Mouse (Mus musculus): ENCODE measurements around the gene Fam189b. TPM values are rescaled to one million over a fixed set of nuclear protein-coding genes. Genes with fewer than 3 reads are reported as not detected.

Fam189b gene
- polyA plus RNA-seq, 1 experiment = 19.4 TPM

DNA sequence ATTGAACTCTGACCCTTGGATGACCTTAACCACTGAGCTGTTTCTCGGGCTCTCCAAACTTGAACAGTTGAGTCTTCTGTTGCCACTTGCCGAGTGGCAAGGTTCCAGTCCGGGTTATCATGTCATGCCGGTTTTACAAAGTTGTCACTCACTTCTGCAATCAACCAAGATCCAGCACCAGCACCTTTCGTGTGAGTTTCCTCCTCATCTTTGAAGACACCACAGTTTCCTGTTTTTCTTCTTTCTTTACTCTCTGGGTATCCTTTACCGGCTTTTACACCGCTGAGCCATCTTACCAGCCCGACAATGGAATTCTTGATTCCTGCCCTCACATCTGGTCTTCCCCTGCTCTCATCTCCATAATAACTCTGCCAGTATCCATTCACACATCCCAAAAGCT lies 7.5 kb downstream of the Fam189b start:
- H3K4me1 ChIP-seq (ENCODE audit: control insufficient read depth, insufficient read depth, insufficient read length, low read length) = no peaks in the 10 kb centered on the region
- peak overlapping the region; percentile 61 for H3K27ac ChIP-seq (ENCODE audit: insufficient read depth, low read depth, low read length)
- WGBS = 66% methylated on average over 8 of the region's 8 CpGs
- H3K27me3 ChIP-seq (ENCODE audit: control insufficient read depth, insufficient read depth, low read length) = no peaks in the 10 kb centered on the region
- no peak for TF ChIP-seq POLR2A (IDR thresholded peaks at IDR 0.05; ENCODE audit: low read depth, low read length)
- TF ChIP-seq CTCF (IDR thresholded peaks at IDR 0.05; ENCODE audit: extremely low read depth, insufficient read length, insufficient replicate concordance, low read depth, low read length) = no peak
- H3K36me3 ChIP-seq (ENCODE audit: control insufficient read depth, insufficient read depth, low read length) = no peaks in the 10 kb centered on the region
- no peak overlapping the region for H3K4me3 ChIP-seq (ENCODE audit: low read depth, low read length)

- WGBS = 55% methylated on average over 1 of the region's 1 CpGs
- TF ChIP-seq CTCF (IDR thresholded peaks at IDR 0.05; ENCODE audit: extremely low read depth, insufficient read length, insufficient replicate concordance, low read depth, low read length) = no peak
- TF ChIP-seq POLR2A (IDR thresholded peaks at IDR 0.05; ENCODE audit: low read depth, low read length) = no peak
- no peak overlapping the region for H3K4me3 ChIP-seq (ENCODE audit: low read depth, low read length)
- peaks cover 5% of the 10 kb centered on the region; the same call in 1 of the 2 replicates for H3K4me1 ChIP-seq (ENCODE audit: control insufficient read depth, insufficient read depth, insufficient read length, low read length)
- no peak overlapping the region for H3K27ac ChIP-seq (ENCODE audit: insufficient read depth, low read depth, low read length)
- no peaks in the 10 kb centered on the region for H3K36me3 ChIP-seq (ENCODE audit: control insufficient read depth, insufficient read depth, low read length)
- no peaks in the 10 kb centered on the region for H3K27me3 ChIP-seq (ENCODE audit: control insufficient read depth, insufficient read depth, low read length)
These were observed 10.4 kb downstream of the Fam189b start for GRCm38 (mm10) chr3:89193351-89193750.

- Histone ChIP-seq H3K4me3 (ENCODE audit: low read depth, low read length) (no peak overlapping the region), H3K27me3 (ENCODE audit: control insufficient read depth, insufficient read depth, low read length) (no peaks in the 10 kb centered on the region), H3K4me1 (ENCODE audit: control insufficient read depth, insufficient read depth, insufficient read length, low read length) (peaks cover 5% of the 10 kb centered on the region; the same call in 1 of the 2 replicates), H3K27ac (ENCODE audit: insufficient read depth, low read depth, low read length) (no peak overlapping the region), H3K36me3 (ENCODE audit: control insufficient read depth, insufficient read depth, low read length) (no peaks in the 10 kb centered on the region)
- TF ChIP-seq POLR2A (IDR thresholded peaks at IDR 0.05; ENCODE audit: low read depth, low read length) (no peak), CTCF (IDR thresholded peaks at IDR 0.05; ENCODE audit: extremely low read depth, insufficient read length, insufficient replicate concordance, low read depth, low read length) (peak; percentile 18; the same call in 1 of the 2 replicates)
- WGBS = 95% methylated on average over 2 of the region's 2 CpGs
These were observed 10.9 kb downstream of the Fam189b start for GRCm38 (mm10) chr3:89193853-89194252.

DNA sequence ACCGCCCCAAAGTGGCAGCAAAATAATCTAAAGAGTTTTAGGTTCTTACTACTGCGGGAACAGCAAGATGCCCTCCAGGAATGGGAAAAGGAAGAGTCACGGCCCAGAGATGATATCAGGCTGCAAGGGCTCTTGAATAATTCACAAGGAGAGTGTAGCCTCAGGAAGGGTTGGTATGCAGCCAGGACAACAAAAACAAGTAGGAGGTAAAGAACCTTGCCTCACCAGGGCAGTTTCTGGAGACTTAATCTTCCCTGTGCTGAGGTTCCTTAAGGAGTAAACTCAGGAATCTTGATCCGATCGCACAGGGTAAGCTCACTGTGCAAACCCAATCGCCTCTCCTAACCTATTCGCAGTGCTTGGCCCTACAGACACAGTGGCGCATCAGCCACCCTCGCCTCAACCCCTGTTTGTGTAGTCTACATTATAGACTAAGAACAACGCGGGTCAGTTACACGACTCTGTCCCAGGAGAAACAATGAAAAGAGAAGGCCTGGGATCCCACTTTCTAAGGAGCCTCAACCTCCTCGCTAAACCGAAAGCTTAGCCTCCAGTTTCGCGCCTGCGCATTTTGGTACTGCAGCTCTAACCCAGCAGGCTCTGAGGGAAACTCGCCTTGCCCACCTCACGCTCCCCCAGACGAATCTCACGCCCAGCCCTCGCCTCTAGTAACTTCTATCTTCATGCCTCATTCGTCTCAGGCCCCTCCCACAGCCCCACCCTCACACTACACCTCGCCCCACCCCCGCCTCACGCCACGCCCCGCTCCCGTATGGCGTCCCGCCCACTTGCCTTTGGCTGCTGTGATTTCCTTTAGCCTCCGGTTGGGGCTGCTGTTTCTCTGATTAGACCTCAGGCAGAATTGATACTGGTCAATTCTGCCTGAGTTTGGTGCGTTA lies 13.3 kb downstream of the Fam189b start:
- peak overlapping the region; percentile 65 for H3K27ac ChIP-seq (ENCODE audit: insufficient read depth, low read depth, low read length)
- peak; percentile 51; the same call in 1 of the 2 replicates for TF ChIP-seq CTCF (IDR thresholded peaks at IDR 0.05; ENCODE audit: extremely low read depth, insufficient read length, insufficient replicate concordance, low read depth, low read length)
- peak; percentile 51; the same call in 1 of the 2 replicates for TF ChIP-seq POLR2A (IDR thresholded peaks at IDR 0.05; ENCODE audit: low read depth, low read length)
- H3K4me1 ChIP-seq (ENCODE audit: control insufficient read depth, insufficient read depth, insufficient read length, low read length) = peaks cover 5% of the 10 kb centered on the region; the same call in 1 of the 2 replicates
- no peaks in the 10 kb centered on the region for H3K36me3 ChIP-seq (ENCODE audit: control insufficient read depth, insufficient read depth, low read length)
- 7% methylated on average over 33 of the region's 33 CpGs for WGBS
- H3K27me3 ChIP-seq (ENCODE audit: control insufficient read depth, insufficient read depth, low read length) = no peaks in the 10 kb centered on the region
- peak overlapping the region; percentile 61 for H3K4me3 ChIP-seq (ENCODE audit: low read depth, low read length)

- Histone ChIP-seq H3K4me3 (ENCODE audit: low read depth, low read length) (no peak overlapping the region), H3K27ac (ENCODE audit: insufficient read depth, low read depth, low read length) (no peak overlapping the region), H3K27me3 (ENCODE audit: control insufficient read depth, insufficient read depth, low read length) (no peaks in the 10 kb centered on the region), H3K4me1 (ENCODE audit: control insufficient read depth, insufficient read depth, insufficient read length, low read length) (peaks cover 8% of the 10 kb centered on the region; the same call in 1 of the 2 replicates), H3K36me3 (ENCODE audit: control insufficient read depth, insufficient read depth, low read length) (peaks cover 8% of the 10 kb centered on the region; the same call in 1 of the 2 replicates)
- 68% methylated on average over 3 of the region's 3 CpGs for WGBS
- TF ChIP-seq CTCF (IDR thresholded peaks at IDR 0.05; ENCODE audit: extremely low read depth, insufficient read length, insufficient replicate concordance, low read depth, low read length) = no peak
- no peak for TF ChIP-seq POLR2A (IDR thresholded peaks at IDR 0.05; ENCODE audit: low read depth, low read length)
These were observed 16.9 kb downstream of the Fam189b start for GRCm38 (mm10) chr3:89199839-89200238.

GRCm38 (mm10) chr3:89202253-89203141 lies 19.6 kb downstream of the Fam189b start, which contains the start of gene Gba:
Gene Gba, plus strand, starts transcription at chr3:89202928.
- Histone ChIP-seq H3K36me3 (ENCODE audit: control insufficient read depth, insufficient read depth, low read length) (peaks cover 33% of the 10 kb centered on the region), H3K27ac (ENCODE audit: insufficient read depth, low read depth, low read length) (peak within 1 kb of the TSS; percentile 36; the same call in 1 of the 2 replicates), H3K4me3 (ENCODE audit: low read depth, low read length) (peak within 1 kb of the TSS; percentile 61), H3K27me3 (ENCODE audit: control insufficient read depth, insufficient read depth, low read length) (no peaks in the 10 kb centered on the region), H3K4me1 (ENCODE audit: control insufficient read depth, insufficient read depth, insufficient read length, low read length) (peaks cover 4% of the 10 kb centered on the region; the same call in 1 of the 2 replicates)
- 19% methylated on average over 13 of the region's 13 CpGs for WGBS
- no peak for TF ChIP-seq POLR2A (IDR thresholded peaks at IDR 0.05; ENCODE audit: low read depth, low read length)
- no peak for TF ChIP-seq CTCF (IDR thresholded peaks at IDR 0.05; ENCODE audit: extremely low read depth, insufficient read length, insufficient replicate concordance, low read depth, low read length)

All from small intestine, adult 2 months (tissue).